Mouse (Mus musculus) stomach, postnatal 0 days (tissue): Measurements from ENCODE around the gene Fhit. TPM values are rescaled to one million over a fixed set of nuclear protein-coding genes. Genes with fewer than 3 reads are reported as not detected.

ENCODE experiments used
- ATAC-seq: fragments of 200-750 bp; cut with Nextera tagmentation; 2 replicates; pipeline ENCODE4 v1.8.0; 2017; ENCODE audit not compliant: low FRiP score, low TSS enrichment
- DNase-seq: peaks from one replicate; pipeline ENCODE4 v3.0.0-alpha.2; 2016; ENCODE audit warnings: low spot score
- H3K27ac ChIP-seq: fragments of 300-500 bp; sonication (generic); replicated peaks from 2 replicates; pipeline ENCODE4 v1.5.1; 2014; ENCODE audit warnings: mild to moderate bottlenecking, control low read depth
- H3K27me3 ChIP-seq: fragments of 300-500 bp; sonication (generic); 2 replicates; pipeline ENCODE4 v1.6.1; 2014; ENCODE audit warnings: low read length; ENCODE audit not compliant: control insufficient read depth, insufficient read depth
- H3K36me3 ChIP-seq: fragments of 300-500 bp; sonication (generic); 2 replicates; pipeline ENCODE4 v1.6.1; 2014; ENCODE audit warnings: low read length, mixed read lengths; ENCODE audit not compliant: control insufficient read depth, insufficient read depth
- H3K4me1 ChIP-seq: fragments of 300-500 bp; sonication (generic); replicated peaks from 2 replicates; pipeline ENCODE4 v1.6.1; 2014; ENCODE audit warnings: antibody characterized with exemption; ENCODE audit not compliant: control insufficient read depth, insufficient read depth
- H3K4me2 ChIP-seq: fragments of 300-500 bp; sonication (generic); replicated peaks from 2 replicates; pipeline ENCODE4 v1.6.1; 2014; ENCODE audit warnings: low read depth, mild to moderate bottlenecking, control low read depth, moderate library complexity
- H3K4me3 ChIP-seq: fragments of 300-500 bp; sonication (generic); 2 replicates; pipeline ENCODE4 v1.5.1; 2014; ENCODE audit warnings: low read depth, low read length, control low read depth
- H3K9ac ChIP-seq: fragments of 300-500 bp; sonication (generic); 2 replicates; pipeline ENCODE4 v1.6.1; 2014; ENCODE audit warnings: mild to moderate bottlenecking, low read length, control low read depth, mixed read lengths
- H3K9me3 ChIP-seq: fragments of 300-500 bp; sonication (generic); 2 replicates; pipeline ENCODE4 v1.6.1; 2016; ENCODE audit warnings: low read length; ENCODE audit not compliant: control insufficient read depth
- CTCF ChIP-seq: IDR thresholded peaks from 2 replicates; pipeline ENCODE4 v1.5.1; 2016; ENCODE audit warnings: antibody characterized with exemption, low read depth, mild to moderate bottlenecking, moderate library complexity
- EP300 ChIP-seq: optimal IDR thresholded peaks from 2 replicates; pipeline ENCODE3; 2016; ENCODE audit warnings: antibody characterized with exemption
- WGBS: fragments of 180-500 bp; shearing (Covaris S2); extraction: QIAGEN DNeasy Blood & Tissue Kit; methylation state at CpG from one replicate; pipeline ENCODE4 v1.1.7; 2014; 5-methylcytosine and 5-hydroxymethylcytosine counted together
- polyA plus RNA-seq: library from polyadenylated mRNA; unstranded; fragments of >200 nt; fragmentation: Nextera tagmentation; extraction: Ambion mirVana; gene quantifications from 2 replicates; pipeline ENCODE4 v1.2.1, GENCODE M21; 2015

The Fhit gene
- polyA plus RNA-seq, 1 experiment from 2014 or later: 12.2 TPM

GRCm38 (mm10) chr14:9648416-9648815 lies 1513.4 kb downstream of the Fhit start:
- no peaks in the 10 kb centered on the region for H3K9me3 ChIP-seq
- 81% methylated on average over 1 of the region's 1 CpGs for WGBS
- no peaks in the 10 kb centered on the region for H3K36me3 ChIP-seq
- no peak overlapping the region for H3K9ac ChIP-seq
- H3K4me1 ChIP-seq: no peaks in the 10 kb centered on the region; the same call in 1 of the 2 replicates
- ATAC-seq: no peak
- no peak overlapping the region for H3K27ac ChIP-seq
- no peaks in the 10 kb centered on the region for H3K27me3 ChIP-seq
- TF ChIP-seq CTCF: no peak
- no peak for TF ChIP-seq EP300
- H3K4me2 ChIP-seq: no peak overlapping the region
- no peak for DNase-seq
- H3K4me3 ChIP-seq: no peak overlapping the region

DNA sequence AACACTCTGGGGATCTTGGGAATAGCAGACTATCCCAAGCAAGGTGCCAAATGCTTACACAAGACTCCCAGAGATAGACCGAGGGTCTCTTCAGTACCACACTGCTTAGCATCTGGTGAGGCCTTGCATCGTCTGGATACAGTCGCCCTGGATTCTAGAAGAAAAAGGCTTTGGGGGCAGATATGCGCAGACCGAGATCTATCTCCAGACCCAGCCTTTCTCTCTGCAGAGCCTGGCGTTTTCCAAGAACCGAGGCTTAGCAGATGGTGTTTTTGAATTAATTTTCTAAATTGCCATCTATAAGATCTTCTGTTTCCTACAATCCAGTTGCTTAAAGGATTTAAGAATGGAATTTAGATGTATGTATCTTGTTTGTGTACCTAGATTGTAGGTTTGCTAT lies 1515.6 kb downstream of the Fhit start:
- WGBS: 81% methylated on average over 7 of the region's 7 CpGs
- no peak for ATAC-seq
- no peaks in the 10 kb centered on the region for H3K36me3 ChIP-seq
- H3K27me3 ChIP-seq: no peaks in the 10 kb centered on the region
- TF ChIP-seq CTCF: no peak
- TF ChIP-seq EP300: no peak
- no peak overlapping the region for H3K4me2 ChIP-seq
- H3K9me3 ChIP-seq: no peaks in the 10 kb centered on the region
- no peak for DNase-seq
- H3K4me1 ChIP-seq: no peaks in the 10 kb centered on the region; the same call in 1 of the 2 replicates
- no peak overlapping the region for H3K27ac ChIP-seq
- no peak overlapping the region for H3K9ac ChIP-seq
- H3K4me3 ChIP-seq: no peak overlapping the region

- H3K4me3 ChIP-seq: no peak overlapping the region
- H3K27ac ChIP-seq: no peak overlapping the region
- H3K9ac ChIP-seq: no peak overlapping the region
- whole genome bisulfite sequencing: 45% methylated on average over 9 of the region's 9 CpGs
- no peaks in the 10 kb centered on the region for H3K9me3 ChIP-seq
- no peak for ATAC-seq
- H3K4me2 ChIP-seq: no peak overlapping the region
- no peaks in the 10 kb centered on the region for H3K27me3 ChIP-seq
- DNase-seq: no peak
- TF ChIP-seq CTCF: no peak
- TF ChIP-seq EP300: no peak
- H3K4me1 ChIP-seq: no peaks in the 10 kb centered on the region; the same call in 1 of the 2 replicates
- H3K36me3 ChIP-seq: no peaks in the 10 kb centered on the region
Measured at GRCm38 (mm10) chr14:9644216-9645166, 1517.3 kb downstream of the Fhit start.

DNA sequence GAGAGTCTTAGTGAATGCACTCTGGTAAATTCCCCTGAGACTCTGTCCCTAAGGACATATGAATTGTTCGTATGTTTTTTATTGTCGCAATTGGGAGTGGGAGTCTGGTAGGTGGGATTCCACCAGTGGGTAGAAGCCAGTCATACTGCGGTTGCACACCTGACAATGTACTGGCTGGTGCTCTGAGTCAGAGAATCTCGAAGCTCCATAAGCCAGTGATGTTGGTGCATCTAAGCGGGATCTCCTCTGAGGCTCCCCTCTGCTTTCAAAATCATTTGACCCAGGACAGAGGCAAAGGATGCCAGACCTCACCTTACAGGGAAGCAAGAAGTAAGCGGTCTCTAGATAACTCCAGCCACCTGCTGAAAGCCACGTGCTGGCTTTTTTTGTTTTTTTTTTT lies 1518.1 kb downstream of the Fhit start:
- DNase-seq: no peak
- H3K4me1 ChIP-seq: no peaks in the 10 kb centered on the region; the same call in 1 of the 2 replicates
- no peak overlapping the region for H3K27ac ChIP-seq
- no peak for ATAC-seq
- H3K36me3 ChIP-seq: no peaks in the 10 kb centered on the region
- H3K27me3 ChIP-seq: no peaks in the 10 kb centered on the region
- no peaks in the 10 kb centered on the region for H3K9me3 ChIP-seq
- no peak overlapping the region for H3K4me2 ChIP-seq
- TF ChIP-seq EP300 (no peak), CTCF (no peak)
- no peak overlapping the region for H3K4me3 ChIP-seq
- 69% methylated on average over 7 of the region's 7 CpGs for WGBS
- H3K9ac ChIP-seq: no peak overlapping the region

DNA sequence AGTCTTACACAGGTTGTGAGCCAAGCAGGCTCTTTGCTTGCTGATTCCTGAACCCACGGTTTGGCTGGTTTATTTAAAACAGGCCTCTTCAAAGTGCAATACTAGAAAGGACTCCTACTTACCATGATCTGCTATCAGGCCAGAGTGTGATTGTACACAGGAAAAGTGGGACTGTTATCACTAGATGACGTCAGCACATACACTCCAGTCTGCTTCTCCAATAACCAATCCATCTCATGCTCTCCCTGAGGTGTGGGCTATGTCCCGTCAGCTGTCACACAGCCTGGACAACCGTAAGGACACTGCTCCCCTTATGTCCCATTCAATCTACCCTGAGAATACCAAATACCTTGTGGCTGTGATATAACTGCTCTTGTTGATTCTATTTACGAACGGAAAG lies 1519.2 kb downstream of the Fhit start:
- TF ChIP-seq EP300 (no peak), CTCF (no peak)
- H3K4me2 ChIP-seq: no peak overlapping the region
- H3K9me3 ChIP-seq: no peaks in the 10 kb centered on the region
- no peak overlapping the region for H3K27ac ChIP-seq
- H3K36me3 ChIP-seq: no peaks in the 10 kb centered on the region
- no peaks in the 10 kb centered on the region for H3K27me3 ChIP-seq
- no peak overlapping the region for H3K4me3 ChIP-seq
- H3K4me1 ChIP-seq: no peaks in the 10 kb centered on the region; the same call in 1 of the 2 replicates
- H3K9ac ChIP-seq: no peak overlapping the region
- WGBS: 68% methylated on average over 6 of the region's 6 CpGs
- no peak for ATAC-seq
- no peak for DNase-seq

- H3K36me3 ChIP-seq: no peaks in the 10 kb centered on the region
- WGBS: 79% methylated on average over 3 of the region's 3 CpGs
Measured at GRCm38 (mm10) chr14:9642068-9642467, 1519.8 kb downstream of the Fhit start.

More at GRCm38 (mm10) chr14:9642068-9642467, 1519.8 kb downstream of the Fhit start:
- no peaks in the 10 kb centered on the region for H3K27me3 ChIP-seq
- no peak overlapping the region for H3K4me2 ChIP-seq
- H3K9ac ChIP-seq: no peak overlapping the region
- H3K4me1 ChIP-seq: no peaks in the 10 kb centered on the region; the same call in 1 of the 2 replicates
- no peak overlapping the region for H3K27ac ChIP-seq
- ATAC-seq: no peak
- DNase-seq: no peak
- no peak overlapping the region for H3K4me3 ChIP-seq
- TF ChIP-seq CTCF (no peak), EP300 (no peak)
- H3K9me3 ChIP-seq: no peaks in the 10 kb centered on the region
